Mouse (Mus musculus) forebrain, embryonic 15.5 days (tissue): Measurements from ENCODE around the gene Tnfsf11. TPM values are rescaled to one million over a fixed set of nuclear protein-coding genes. Genes with fewer than 3 reads are reported as not detected.

Source experiments
- ATAC-seq: fragments of 200-750 bp; cut with Nextera tagmentation; replicated peaks from 2 replicates; pipeline ENCODE4 v1.8.0; 2017; ENCODE audit warnings: mild to moderate bottlenecking, moderate TSS enrichment, moderate library complexity
- H3K27ac ChIP-seq: fragments of 300-500 bp; sonication (generic); replicated peaks from 2 replicates; pipeline ENCODE4 v1.5.1; 2015; ENCODE audit warnings: mild to moderate bottlenecking, inconsistent platforms
- H3K27me3 ChIP-seq: fragments of 300-500 bp; sonication (generic); 2 replicates; pipeline ENCODE4 v1.6.1; 2015; ENCODE audit warnings: inconsistent platforms
- H3K36me3 ChIP-seq: fragments of 300-500 bp; sonication (generic); 2 replicates; pipeline ENCODE4 v1.6.1; 2015; ENCODE audit warnings: mild to moderate bottlenecking, inconsistent platforms
- H3K4me1 ChIP-seq: fragments of 300-500 bp; sonication (generic); 2 replicates; pipeline ENCODE4 v1.6.1; 2015; ENCODE audit warnings: inconsistent platforms
- H3K4me2 ChIP-seq: fragments of 300-500 bp; sonication (generic); replicated peaks from 2 replicates; pipeline ENCODE4 v1.6.1; 2015; ENCODE audit warnings: mild to moderate bottlenecking, inconsistent platforms
- H3K4me3 ChIP-seq: fragments of 300-500 bp; sonication (generic); 2 replicates; pipeline ENCODE4 v1.5.1; 2015; ENCODE audit warnings: mild to moderate bottlenecking, inconsistent platforms
- H3K9ac ChIP-seq: fragments of 300-500 bp; sonication (generic); replicated peaks from 2 replicates; pipeline ENCODE4 v1.6.1; 2015; ENCODE audit warnings: mild to moderate bottlenecking, inconsistent platforms
- H3K9me3 ChIP-seq: fragments of 300-500 bp; sonication (generic); 2 replicates; pipeline ENCODE4 v1.6.1; 2016; ENCODE audit warnings: inconsistent platforms
- WGBS: fragments of 180-500 bp; shearing (Covaris S2); methylation state at CpG from one replicate; pipeline ENCODE4 v1.1.7; 2015; ENCODE audit warnings: mixed read lengths; 5-methylcytosine and 5-hydroxymethylcytosine counted together
- microRNA-seq: library from miRNA; unstranded; fragments of <30 nt; microRNA quantifications from one replicate; pipeline ENCODE4, GENCODE M21; 2016
- polyA plus RNA-seq: library from polyadenylated mRNA; unstranded; fragments of >200 nt; fragmentation: Nextera tagmentation; extraction: Ambion mirVana; gene quantifications from 2 replicates; pipeline ENCODE4 v1.2.1, GENCODE M21; 2015

Tnfsf11 gene
- polyA plus RNA-seq, 1 experiment from 2014 or later: not detected

GRCm38 (mm10) chr14:78236144-78236543 is 71.7 kb downstream of the Tnfsf11 start:
- WGBS: 38% methylated on average over 4 of the region's 4 CpGs
- no peak for ATAC-seq

GRCm38 (mm10) chr14:78235296-78235695 is 72.5 kb downstream of the Tnfsf11 start:
- H3K27ac ChIP-seq: no peak overlapping the region
- H3K4me2 ChIP-seq: no peak overlapping the region
- ATAC-seq: no peak
- 20% methylated on average over 3 of the region's 3 CpGs for WGBS
- no peaks in the 10 kb centered on the region for H3K27me3 ChIP-seq
- no peak overlapping the region for H3K9ac ChIP-seq
- no peaks in the 10 kb centered on the region for H3K9me3 ChIP-seq
- H3K4me3 ChIP-seq: no peak overlapping the region
- H3K36me3 ChIP-seq: no peaks in the 10 kb centered on the region
- peaks cover 3% of the 10 kb centered on the region; the same call in 1 of the 2 replicates for H3K4me1 ChIP-seq

More at GRCm38 (mm10) chr14:78236144-78236543, 71.7 kb downstream of the Tnfsf11 start:
- H3K36me3 ChIP-seq: no peaks in the 10 kb centered on the region
- H3K4me3 ChIP-seq: no peak overlapping the region
- H3K27ac ChIP-seq: no peak overlapping the region
- no peak overlapping the region for H3K9ac ChIP-seq
- peaks cover 3% of the 10 kb centered on the region; the same call in 1 of the 2 replicates for H3K4me1 ChIP-seq
- H3K9me3 ChIP-seq: no peaks in the 10 kb centered on the region
- H3K4me2 ChIP-seq: no peak overlapping the region
- no peaks in the 10 kb centered on the region for H3K27me3 ChIP-seq

DNA sequence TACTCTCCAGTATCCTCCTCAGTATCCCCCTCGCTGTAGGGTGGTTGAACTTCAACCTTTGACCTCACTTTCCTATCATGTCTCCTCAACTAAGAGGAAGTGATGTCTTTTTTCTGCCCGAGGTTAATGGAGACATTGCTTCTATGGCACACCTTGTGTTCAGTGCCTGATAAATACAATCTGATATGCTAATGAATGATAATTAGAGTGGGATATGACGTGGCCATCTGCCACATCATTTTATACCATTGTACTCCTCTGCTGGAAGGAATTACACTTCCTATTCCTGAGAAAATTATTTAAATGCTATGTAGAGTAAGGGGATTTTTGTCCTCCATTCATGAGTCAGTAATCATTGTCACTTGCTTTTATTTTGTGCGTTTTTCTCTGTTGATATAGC is 78.8 kb downstream of the Tnfsf11 start:
- Histone ChIP-seq H3K27me3 (no peaks in the 10 kb centered on the region), H3K36me3 (no peaks in the 10 kb centered on the region), H3K4me1 (0 out of 2 replicates have a peak, but pooled peaks cover 3% of the 10 kb centered on the region), H3K9me3 (no peaks in the 10 kb centered on the region), H3K4me3 (no peak overlapping the region), H3K27ac (no peak overlapping the region), H3K4me2 (no peak overlapping the region), H3K9ac (no peak overlapping the region)
- WGBS: 47% methylated on average over 4 of the region's 4 CpGs
- ATAC-seq: no peak

Small RNAs within 50 kb of the gene (microRNA-seq; reads per million reads assigned to microRNA genes)
- gene Gm23652: not detected

Other genes with a start within 250 kb of the Tnfsf11 start
- gene Fam216b, start 219.0 kb downstream of the Tnfsf11 start, polyA plus RNA-seq: 0.45 and 0.85 TPM in 2 replicates
- 38.5 and 39.2 TPM in 2 replicates for gene Akap11, start 228.8 kb upstream of the Tnfsf11 start, polyA plus RNA-seq